Mouse (Mus musculus) heart, adult 2 months (tissue): ENCODE data around the gene Zyg11a.

Source experiments
- CTCF ChIP-seq: fragments of 200-600 bp; IDR thresholded peaks from 2 replicates; pipeline ENCODE4 v1.8.1; 2022; ENCODE audit warnings: antibody characterized with exemption, mild to moderate bottlenecking, moderate library complexity
- POLR2A ChIP-seq: fragments of 200-500 bp; IDR thresholded peaks from 2 replicates; pipeline ENCODE4 v1.6.1; 2011; ENCODE audit warnings: mild to moderate bottlenecking, low read depth, low read length, control low read depth; ENCODE audit not compliant: insufficient read depth

DNA sequence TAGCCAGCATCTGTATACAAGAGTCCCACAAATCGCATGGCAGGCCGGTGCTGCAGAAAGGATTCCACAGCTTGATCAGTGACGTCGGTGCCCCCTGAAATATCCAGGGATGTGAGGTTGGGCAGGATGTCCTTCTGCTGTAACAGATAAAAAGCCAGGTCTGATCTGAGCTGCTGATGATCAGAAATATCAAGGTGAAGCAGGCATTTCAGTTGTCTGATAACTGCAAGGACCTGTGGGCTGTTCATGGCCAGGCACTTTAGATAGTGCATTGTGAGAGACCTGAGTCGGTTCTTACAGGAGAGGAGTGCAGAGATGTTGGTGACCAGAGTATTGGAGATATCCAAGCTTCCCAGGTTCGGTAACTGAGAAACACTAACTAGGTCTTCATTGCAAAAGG is 13.2 kb downstream of the Zyg11a start:
- TF ChIP-seq POLR2A (no peak), CTCF (no peak)
